In the genomic region with DNA sequence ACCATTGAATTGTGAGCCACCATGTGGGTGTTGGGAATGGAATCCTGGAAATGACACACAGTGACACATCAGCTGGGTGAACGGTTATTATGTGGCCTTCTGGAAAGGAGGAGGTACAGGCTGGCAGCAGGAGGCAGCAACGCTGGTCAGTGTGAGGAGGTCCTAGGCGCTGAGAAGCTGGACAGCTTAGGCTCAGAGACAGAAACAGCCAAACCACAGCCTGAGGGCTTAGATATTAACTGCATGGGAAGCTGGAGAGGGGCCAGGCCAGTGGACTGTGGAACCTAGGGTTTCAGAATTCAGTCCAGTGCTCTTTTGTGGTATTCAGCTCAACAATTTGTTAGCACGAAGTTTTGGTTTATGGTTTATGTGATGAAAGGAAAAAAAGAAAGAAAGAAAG, we compare ENCODE assay signal across 8 mouse cellular contexts. TPM values are rescaled to one million over a fixed set of nuclear protein-coding genes. Genes with fewer than 3 reads are reported as not detected.
DNase-seq lines count a peak whose midpoint lies in the region; ATAC-seq and TF ChIP-seq lines count a peak whose summit lies in the region.

No protein-coding gene starts in this region.

- DNase-seq in liver, embryonic 13.5 days = no peak
- no peak for DNase-seq in liver, embryonic 11.5 days (ENCODE audit: low spot score)
- DNase-seq in adrenal gland, postnatal 25 days = peak; percentile 58
- peak; percentile 59 for DNase-seq in hindbrain, postnatal 0 days (ENCODE audit: low spot score)
- no peak for DNase-seq in cerebellum, postnatal 4 days (ENCODE audit: low spot score in 2 of 2)
- DNase-seq in cerebellum, adult 8-10 months = no peak
- no peak for DNase-seq in heart, adult 11 months

- 0 out of 2 replicates have a peak, but pooled peaks cover 2% of the 10 kb centered on the region for H3K27me3 ChIP-seq in liver, embryonic 13.5 days
- H3K27me3 ChIP-seq in liver, embryonic 11.5 days (replicated peaks; ENCODE audit: control insufficient read depth, insufficient read depth, low read length) = no peaks in the 10 kb centered on the region
- H3K27me3 ChIP-seq in hindbrain, postnatal 0 days (ENCODE audit: insufficient read depth, low read length) = no peaks in the 10 kb centered on the region

- peaks cover 11% of the 10 kb centered on the region for H3K36me3 ChIP-seq in liver, embryonic 13.5 days
- peaks cover 4% of the 10 kb centered on the region; the same call in 1 of the 2 replicates for H3K36me3 ChIP-seq in liver, embryonic 11.5 days (ENCODE audit: control insufficient read depth, insufficient read depth, low read length)
- no peaks in the 10 kb centered on the region for H3K36me3 ChIP-seq in hindbrain, postnatal 0 days (ENCODE audit: insufficient read depth, low read length)

- no peak for TF ChIP-seq POLR2A in olfactory bulb, adult 2 months (IDR thresholded peaks at IDR 0.05; ENCODE audit: insufficient read depth, low read depth, low read length)

- no peak for ATAC-seq in liver, embryonic 13.5 days (ENCODE audit: low read depth)
- no peak for ATAC-seq in liver, embryonic 11.5 days (replicated peaks; ENCODE audit: low FRiP score)
- ATAC-seq in hindbrain, postnatal 0 days = no peak

- TF ChIP-seq CTCF in hindbrain, postnatal 0 days (IDR thresholded peaks at IDR 0.05; ENCODE audit: low read depth) = no peak
- no peak for TF ChIP-seq CTCF in olfactory bulb, adult 2 months (IDR thresholded peaks at IDR 0.05; ENCODE audit: insufficient read depth, low read depth, low read length)

- no peak overlapping the region for H3K9ac ChIP-seq in liver, embryonic 13.5 days
- no peak overlapping the region for H3K9ac ChIP-seq in liver, embryonic 11.5 days (ENCODE audit: low read depth, low read length)
- H3K9ac ChIP-seq in hindbrain, postnatal 0 days (replicated peaks; ENCODE audit: low read length) = no peak overlapping the region

- no peak overlapping the region for H3K4me3 ChIP-seq in liver, embryonic 13.5 days (replicated peaks)
- H3K4me3 ChIP-seq in liver, embryonic 11.5 days (ENCODE audit: low read depth, low read length) = no peak overlapping the region
- no peak overlapping the region for H3K4me3 ChIP-seq in hindbrain, postnatal 0 days (ENCODE audit: low read length)
- no peak overlapping the region for H3K4me3 ChIP-seq in olfactory bulb, adult 2 months (ENCODE audit: insufficient read depth, low read depth, low read length)

- H3K9me3 ChIP-seq in liver, embryonic 13.5 days (replicated peaks) = no peaks in the 10 kb centered on the region
- no peaks in the 10 kb centered on the region for H3K9me3 ChIP-seq in liver, embryonic 11.5 days (ENCODE audit: control insufficient read depth, low read length)
- no peaks in the 10 kb centered on the region for H3K9me3 ChIP-seq in hindbrain, postnatal 0 days (ENCODE audit: low read length)

- peak overlapping the region; percentile 63 for H3K27ac ChIP-seq in liver, embryonic 13.5 days
- no peak overlapping the region for H3K27ac ChIP-seq in liver, embryonic 11.5 days (ENCODE audit: low read depth, low read length)
- peak overlapping the region; percentile 80 for H3K27ac ChIP-seq in hindbrain, postnatal 0 days
- peak overlapping the region; percentile 77 for H3K27ac ChIP-seq in olfactory bulb, adult 2 months (ENCODE audit: insufficient read depth, low read depth, low read length)

- H3K4me1 ChIP-seq in liver, embryonic 13.5 days (replicated peaks) = peaks cover 49% of the 10 kb centered on the region
- H3K4me1 ChIP-seq in liver, embryonic 11.5 days (replicated peaks; ENCODE audit: control insufficient read depth, insufficient read depth, low read length) = peaks cover 21% of the 10 kb centered on the region
- H3K4me1 ChIP-seq in hindbrain, postnatal 0 days (ENCODE audit: insufficient read depth, low read length) = peaks cover 14% of the 10 kb centered on the region
- H3K4me1 ChIP-seq in olfactory bulb, adult 2 months (ENCODE audit: control insufficient read depth, insufficient read depth, low read length) = peaks cover 37% of the 10 kb centered on the region

- 38% methylated on average over 4 of the region's 4 CpGs for WGBS in liver, embryonic 13.5 days (ENCODE audit: insufficient replicate concordance)
- 62% methylated on average over 4 of the region's 4 CpGs for WGBS in liver, embryonic 11.5 days
- WGBS in hindbrain, postnatal 0 days = 37% methylated on average over 4 of the region's 4 CpGs
- 23% methylated on average over 4 of the region's 4 CpGs for WGBS in olfactory bulb, adult 2 months

- no peak overlapping the region for H3K4me2 ChIP-seq in liver, embryonic 13.5 days
- no peak overlapping the region for H3K4me2 ChIP-seq in liver, embryonic 11.5 days
- no peak overlapping the region for H3K4me2 ChIP-seq in hindbrain, postnatal 0 days (ENCODE audit: low read depth, low read length)

RNA-seq across cellular contexts. Expression of gene Polr3h, which starts 1.7 kb away (rescaled TPM):
- 77.5 and 82.6 TPM in 2 replicates for polyA plus RNA-seq in liver, embryonic 13.5 days (2015; fragmentation: Nextera tagmentation; extraction: Ambion mirVana)
- polyA plus RNA-seq in liver, embryonic 11.5 days (2014; fragmentation: Nextera tagmentation; extraction: Ambion mirVana) = 131 and 134 TPM in 2 replicates
- total RNA-seq in adrenal gland, postnatal 25 days (2021) = 21.4 and 28.9 TPM in 2 replicates
- total RNA-seq in hindbrain, postnatal 0 days (2014; rRNA removed) = 47.2 and 48.7 TPM in 2 replicates
- polyA plus RNA-seq in hindbrain, postnatal 0 days (2015; fragmentation: Nextera tagmentation; extraction: Ambion mirVana) = 98.7 and 101 TPM in 2 replicates
- polyA plus RNA-seq in olfactory bulb, adult 2 months (2012; ENCODE audit: insufficient read depth, insufficient read length, low replicate concordance, missing spikeins) = not detected in 2 replicates

RNA-seq across cellular contexts. Expression of gene Csdc2, which starts 8.8 kb away (rescaled TPM):
- 1.0 and 1.1 TPM in 2 replicates for polyA plus RNA-seq in liver, embryonic 13.5 days (2015; fragmentation: Nextera tagmentation; extraction: Ambion mirVana)
- polyA plus RNA-seq in liver, embryonic 11.5 days (2014; fragmentation: Nextera tagmentation; extraction: Ambion mirVana) = 3.7 and 3.9 TPM in 2 replicates
- total RNA-seq in adrenal gland, postnatal 25 days (2021) = 9.9 and 20.0 TPM in 2 replicates
- total RNA-seq in hindbrain, postnatal 0 days (2014; rRNA removed) = 178 and 188 TPM in 2 replicates
- polyA plus RNA-seq in hindbrain, postnatal 0 days (2015; fragmentation: Nextera tagmentation; extraction: Ambion mirVana) = 239 and 269 TPM in 2 replicates
- polyA plus RNA-seq in olfactory bulb, adult 2 months (2012; ENCODE audit: insufficient read depth, insufficient read length, low replicate concordance, missing spikeins) = not detected in 2 replicates

RNA-seq across cellular contexts. Expression of gene Pmm1, which starts 33.0 kb away (rescaled TPM):
- 24.7 and 25.0 TPM in 2 replicates for polyA plus RNA-seq in liver, embryonic 13.5 days (2015; fragmentation: Nextera tagmentation; extraction: Ambion mirVana)
- polyA plus RNA-seq in liver, embryonic 11.5 days (2014; fragmentation: Nextera tagmentation; extraction: Ambion mirVana) = 34.6 and 40.6 TPM in 2 replicates
- 70.2 and 103 TPM in 2 replicates for total RNA-seq in adrenal gland, postnatal 25 days (2021)
- total RNA-seq in hindbrain, postnatal 0 days (2014; rRNA removed) = 123 and 164 TPM in 2 replicates
- polyA plus RNA-seq in hindbrain, postnatal 0 days (2015; fragmentation: Nextera tagmentation; extraction: Ambion mirVana) = 140 and 142 TPM in 2 replicates
- not detected in 2 replicates for polyA plus RNA-seq in olfactory bulb, adult 2 months (2012; ENCODE audit: insufficient read depth, insufficient read length, low replicate concordance, missing spikeins)

RNA-seq across cellular contexts. Expression of gene 1700029P11Rik, which starts 52.6 kb away (rescaled TPM):
- polyA plus RNA-seq in liver, embryonic 13.5 days (2015; fragmentation: Nextera tagmentation; extraction: Ambion mirVana) = not detected in 2 replicates
- not detected in 2 replicates for polyA plus RNA-seq in liver, embryonic 11.5 days (2014; fragmentation: Nextera tagmentation; extraction: Ambion mirVana)
- total RNA-seq in adrenal gland, postnatal 25 days (2021) = not detected in 2 replicates
- not detected in 2 replicates for total RNA-seq in hindbrain, postnatal 0 days (2014; rRNA removed)
- polyA plus RNA-seq in hindbrain, postnatal 0 days (2015; fragmentation: Nextera tagmentation; extraction: Ambion mirVana) = not detected in 2 replicates
- polyA plus RNA-seq in olfactory bulb, adult 2 months (2012; ENCODE audit: insufficient read depth, insufficient read length, low replicate concordance, missing spikeins) = not detected in 2 replicates

RNA-seq across cellular contexts. Expression of gene Aco2, which starts 55.6 kb away (rescaled TPM):
- polyA plus RNA-seq in liver, embryonic 13.5 days (2015; fragmentation: Nextera tagmentation; extraction: Ambion mirVana) = 105 and 122 TPM in 2 replicates
- polyA plus RNA-seq in liver, embryonic 11.5 days (2014; fragmentation: Nextera tagmentation; extraction: Ambion mirVana) = 177 and 185 TPM in 2 replicates
- total RNA-seq in adrenal gland, postnatal 25 days (2021) = 641 and 903 TPM in 2 replicates
- 536 and 538 TPM in 2 replicates for total RNA-seq in hindbrain, postnatal 0 days (2014; rRNA removed)
- polyA plus RNA-seq in hindbrain, postnatal 0 days (2015; fragmentation: Nextera tagmentation; extraction: Ambion mirVana) = 298 and 299 TPM in 2 replicates
- polyA plus RNA-seq in olfactory bulb, adult 2 months (2012; ENCODE audit: insufficient read depth, insufficient read length, low replicate concordance, missing spikeins) = 365 TPM in 1 of 2 replicates, not detected in the other

Comparison
In these comparisons a context has a peak if more than half of its experiments do, and no peak if none do; other contexts are left out.
1. DNase-seq: peak in adrenal gland, postnatal 25 days (single experiment) and hindbrain, postnatal 0 days (single experiment); none in liver, embryonic 13.5 days (single experiment), liver, embryonic 11.5 days (single experiment), cerebellum, postnatal 4 days (0 of 2), cerebellum, adult 8-10 months (single experiment) and heart, adult 11 months (single experiment).
2. RNA of gene Polr3h, which starts 1.7 kb away (polyA plus RNA-seq): 131 to 134 TPM in liver, embryonic 11.5 days, 98.7 to 101 TPM in hindbrain, postnatal 0 days and 77.5 to 82.6 TPM in liver, embryonic 13.5 days; not detected in olfactory bulb, adult 2 months; every median in the first group is over 10 times any median in the second.